Mouse (Mus musculus): Measurements from ENCODE around the gene Dst. TPM values are rescaled to one million over a fixed set of nuclear protein-coding genes. Genes with fewer than 3 reads are reported as not detected.
A peak's percentile ranks its signal among the peaks of the same experiment; 100 is the strongest.

The Dst gene
- total RNA-seq, 1 experiment from 2014 or later, result 152 TPM

DNA sequence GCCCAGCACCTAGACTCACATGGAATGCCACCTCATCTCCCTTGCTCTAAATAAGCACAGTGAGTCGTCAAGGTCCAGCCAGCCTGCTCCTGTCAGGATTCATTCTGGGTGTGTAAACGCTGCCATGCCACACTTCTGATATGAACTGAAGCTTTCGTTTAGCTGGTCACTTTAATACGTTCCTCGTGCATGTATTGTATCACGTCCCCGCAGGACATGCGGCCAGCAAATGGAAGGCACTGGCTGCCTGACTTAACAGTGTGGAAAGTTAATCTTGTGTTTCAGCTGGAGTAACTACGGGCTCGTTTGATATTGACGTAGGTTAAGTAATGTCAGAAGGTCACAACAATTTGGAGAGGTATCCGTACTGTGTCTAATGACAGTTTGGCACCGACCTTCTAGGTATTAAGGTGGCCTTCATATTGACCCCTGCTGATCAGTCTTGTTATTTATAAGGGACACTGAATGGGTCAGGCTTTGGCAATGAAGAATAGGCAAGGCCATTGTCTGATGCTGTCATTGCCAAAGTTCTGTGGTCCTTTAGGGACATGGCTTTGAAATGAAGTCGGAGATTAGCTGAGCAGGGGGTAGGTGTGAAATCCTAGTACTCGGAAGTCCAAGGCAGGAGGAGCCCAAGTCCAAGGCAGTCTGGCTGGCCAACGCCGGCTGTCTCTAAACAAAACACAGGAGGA, 122.5 kb downstream of the Dst start:
- no peak for DNase-seq

DNA sequence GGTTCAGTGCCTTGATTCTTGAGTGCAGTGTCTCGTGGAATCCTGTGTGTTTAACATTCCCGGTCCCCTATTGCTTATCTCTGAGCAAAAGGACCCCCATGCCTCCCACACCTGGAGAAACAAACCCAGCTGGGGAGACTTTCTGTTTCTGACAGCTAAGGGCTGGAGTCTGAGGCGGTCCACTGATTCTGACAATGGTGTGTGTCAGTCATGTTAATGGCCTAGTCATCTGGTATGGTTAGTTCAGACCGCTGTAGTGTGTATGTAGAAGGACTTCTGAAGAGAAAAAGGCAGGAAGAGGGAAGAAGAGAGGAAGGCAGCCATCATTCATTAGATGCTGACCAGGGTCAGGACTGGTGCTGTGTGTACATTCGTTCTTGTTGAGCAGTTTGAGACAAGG, 125.0 kb downstream of the Dst start:
- DNase-seq, result no peak

- no peak for DNase-seq
Observed at GRCm38 (mm10) chr1:34033478-34033877, 125.5 kb downstream of the Dst start.

- no peak for DNase-seq
Observed at GRCm38 (mm10) chr1:34033958-34034357, 125.9 kb downstream of the Dst start.

DNA sequence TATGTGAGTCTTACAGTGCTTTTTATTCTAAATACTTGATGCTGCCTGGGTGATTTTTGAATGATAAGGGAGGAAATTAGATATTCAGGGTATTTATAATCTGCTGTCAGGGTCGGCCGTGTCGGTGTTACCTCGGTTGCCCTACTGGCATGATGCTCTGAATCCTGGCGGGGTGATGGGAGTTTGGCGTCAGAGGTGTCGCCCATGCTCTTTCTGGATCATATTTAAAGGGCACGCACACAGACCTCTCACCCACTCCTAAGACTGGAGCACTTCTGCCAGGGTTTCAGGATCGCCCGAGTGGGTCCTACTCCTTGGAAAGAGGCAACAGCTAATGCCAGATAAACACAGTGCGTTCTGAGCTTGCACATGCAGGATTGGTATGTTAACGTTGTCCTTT, 128.1 kb downstream of the Dst start:
- DNase-seq, result no peak

DNA sequence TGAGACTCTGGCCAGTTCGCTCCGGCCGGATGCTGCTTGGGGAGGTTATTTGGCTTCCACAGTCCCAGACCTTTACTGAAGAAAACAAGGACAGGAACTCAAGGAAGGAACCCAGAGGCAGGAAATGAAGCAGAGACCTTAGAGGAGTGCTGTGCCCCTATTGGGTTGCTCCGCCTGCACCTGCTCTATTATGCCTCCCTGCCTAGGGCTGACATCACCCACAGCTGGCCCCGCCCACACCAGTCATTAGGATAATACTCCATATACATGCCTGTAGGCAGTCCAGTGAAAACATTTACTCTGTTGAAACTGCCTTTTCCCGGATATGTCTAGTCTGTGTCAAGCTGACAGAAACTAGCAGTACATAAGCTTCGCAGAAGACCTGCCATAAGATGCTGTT, 130.5 kb downstream of the Dst start:
- no peak for DNase-seq

DNA sequence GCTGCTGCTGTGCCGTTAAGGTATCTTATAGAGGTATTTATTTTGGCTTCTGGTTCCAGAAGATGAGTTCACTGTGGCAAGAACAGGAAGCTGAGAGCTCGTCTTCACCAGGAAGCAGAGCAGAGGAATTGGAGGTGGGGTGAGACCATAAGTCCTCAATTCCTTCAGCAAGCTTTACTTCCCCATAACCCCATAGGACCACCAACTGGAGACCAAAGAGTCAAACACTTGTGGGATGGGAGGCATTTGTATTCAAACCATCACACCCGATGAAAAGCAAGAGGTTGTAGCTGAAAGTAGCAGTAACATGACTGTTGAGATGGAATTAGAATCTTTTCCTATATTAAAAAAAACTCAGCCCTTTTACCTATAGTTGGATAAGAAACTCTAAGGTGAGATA, 132.0 kb downstream of the Dst start:
- no peak for DNase-seq

GRCm38 (mm10) chr1:34040901-34041721, 133.1 kb downstream of the Dst start:
- no peak for DNase-seq

- DNase-seq, result no peak
Observed at GRCm38 (mm10) chr1:34042299-34042698, 134.3 kb downstream of the Dst start.

- DNase-seq, result no peak
Observed at GRCm38 (mm10) chr1:34043327-34043726, 135.3 kb downstream of the Dst start.

- DNase-seq, result no peak
Observed at GRCm38 (mm10) chr1:34043836-34044550, 136.0 kb downstream of the Dst start.

- no peak for DNase-seq
Observed at GRCm38 (mm10) chr1:34044675-34045074, 136.7 kb downstream of the Dst start.

GRCm38 (mm10) chr1:34047285-34047684, 139.3 kb downstream of the Dst start:
- peak; percentile 26 for DNase-seq

DNA sequence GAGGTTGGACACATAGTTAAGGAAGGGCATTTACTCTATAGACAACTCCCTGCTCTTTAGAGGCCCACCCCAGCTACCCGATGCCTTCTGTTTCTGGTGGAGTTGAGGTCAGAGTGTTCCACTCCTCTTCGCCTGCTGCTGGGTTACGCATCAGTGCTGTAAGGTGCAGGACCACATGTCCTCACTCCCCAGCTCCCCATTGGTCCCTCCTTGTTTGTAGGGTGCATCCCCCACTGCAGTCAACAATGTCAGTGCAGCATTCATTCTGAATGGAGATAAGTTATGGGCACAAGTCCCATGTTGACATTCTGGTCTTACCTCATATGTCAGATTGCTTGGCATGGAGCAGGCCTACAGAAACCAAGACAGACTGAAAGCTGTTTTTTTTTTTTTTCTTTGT, 143.2 kb downstream of the Dst start:
- DNase-seq, result no peak

- DNase-seq, result no peak
Observed at GRCm38 (mm10) chr1:34052422-34052821, 144.4 kb downstream of the Dst start.

DNA sequence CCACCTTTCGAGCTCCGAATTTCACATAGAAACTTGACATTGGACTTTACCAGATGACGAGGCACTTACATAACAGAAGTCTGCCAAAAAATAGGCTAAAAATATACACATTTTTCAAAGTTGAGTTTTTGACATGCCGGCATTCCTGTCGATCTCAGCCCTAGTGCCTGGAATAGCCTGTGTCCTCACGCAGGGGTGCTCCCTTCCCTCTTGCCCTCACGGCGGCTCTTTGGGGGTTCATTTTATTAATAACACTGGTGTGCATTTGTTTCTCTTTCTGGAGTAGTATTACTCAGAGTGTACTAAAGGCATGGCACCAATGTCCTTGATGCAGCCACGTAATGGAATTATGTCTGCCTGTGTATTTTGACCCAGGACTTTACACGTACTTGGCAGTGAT, 146.9 kb downstream of the Dst start:
- peak; percentile 3 for DNase-seq

DNA sequence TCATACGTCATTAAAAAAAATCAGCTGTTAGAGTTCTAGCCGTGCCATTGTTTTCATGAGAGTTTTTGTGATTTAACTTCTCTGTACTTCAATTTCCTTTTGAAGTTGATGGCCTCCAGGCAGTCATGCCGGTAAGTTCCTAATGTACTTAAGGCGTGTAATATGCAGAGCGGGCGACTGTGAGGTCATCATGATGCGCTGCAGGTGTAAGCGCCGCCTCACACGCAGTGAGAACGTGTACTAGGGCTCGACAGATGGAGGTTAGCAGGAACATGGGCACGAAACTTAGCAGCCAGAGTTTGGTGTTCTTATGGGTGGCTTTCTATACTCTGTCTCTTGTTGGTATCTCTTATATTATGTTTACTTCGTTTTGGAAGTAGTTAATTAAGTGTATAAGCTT, 148.6 kb downstream of the Dst start:
- DNase-seq, result no peak

DNA sequence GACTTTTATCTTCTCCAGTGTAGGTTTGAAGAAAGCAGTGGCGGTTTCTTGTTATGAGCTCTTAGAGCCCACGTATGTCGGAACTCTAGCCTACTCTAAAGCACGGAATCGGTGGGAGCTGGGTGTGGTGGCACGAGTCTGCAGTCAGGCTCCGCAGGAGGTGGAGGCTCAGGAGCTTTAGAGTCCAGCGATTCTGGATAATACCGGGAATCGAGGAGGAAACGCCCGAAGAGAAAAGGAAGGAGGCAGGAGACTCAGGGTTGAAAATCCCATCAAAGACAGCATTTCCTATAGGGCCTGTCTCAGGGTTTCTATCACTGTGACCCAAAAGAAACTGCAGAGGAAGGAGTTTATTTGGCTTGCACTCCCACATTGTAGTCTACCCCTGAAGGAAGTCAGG, 151.2 kb downstream of the Dst start:
- DNase-seq, result no peak

DNA sequence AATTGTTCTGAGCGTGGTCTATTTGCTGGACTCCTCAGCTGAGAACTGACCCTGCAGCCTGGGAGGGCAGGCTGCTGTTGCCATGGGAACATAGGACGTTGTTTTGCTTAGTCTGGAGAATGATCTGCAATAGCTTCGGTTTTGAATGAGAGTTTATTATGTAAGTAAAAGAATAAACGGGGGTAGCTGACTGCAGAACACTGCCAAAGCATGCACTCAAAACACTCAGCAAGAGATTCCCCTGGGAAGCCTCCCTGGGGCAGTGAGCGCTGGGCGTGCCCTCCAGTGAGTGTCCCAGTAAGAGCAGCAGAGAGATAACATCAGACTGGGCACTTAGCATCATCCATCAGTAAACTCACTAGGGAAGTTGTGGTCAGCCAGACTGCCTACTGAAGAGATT, 152.4 kb downstream of the Dst start:
- DNase-seq, result peak; percentile 17

- peak; percentile 55 for DNase-seq
Observed at GRCm38 (mm10) chr1:34061078-34061477, 153.1 kb downstream of the Dst start.

- DNase-seq, result no peak
Observed at GRCm38 (mm10) chr1:34061860-34062259, 153.8 kb downstream of the Dst start.

GRCm38 (mm10) chr1:34063943-34064342, 155.9 kb downstream of the Dst start:
- DNase-seq, result no peak

- no peak for DNase-seq
Observed at GRCm38 (mm10) chr1:34065551-34066048, 157.6 kb downstream of the Dst start.
